Mouse (Mus musculus) erythroblast, embryonic 14.5 days (primary cell): ENCODE measurements around the gene Cldn9. TPM values are rescaled to one million over a fixed set of nuclear protein-coding genes. Genes with fewer than 3 reads are reported as not detected.

ENCODE experiments used
- H3K27me3 ChIP-seq: 2 replicates; pipeline ENCODE4 v1.6.1; 2012; ENCODE audit warnings: inconsistent platforms; ENCODE audit not compliant: control insufficient read depth
- H3K36me3 ChIP-seq: 2 replicates; pipeline ENCODE4 v1.6.1; 2012; ENCODE audit warnings: mild to moderate bottlenecking, inconsistent platforms; ENCODE audit not compliant: control insufficient read depth
- H3K4me1 ChIP-seq: 2 replicates; pipeline ENCODE4 v1.6.1; 2012; ENCODE audit warnings: inconsistent platforms; ENCODE audit not compliant: control insufficient read depth
- H3K4me3 ChIP-seq: replicated peaks from 2 replicates; pipeline ENCODE3; 2012; ENCODE audit warnings: moderate library complexity, mild to moderate bottlenecking, inconsistent platforms
- H3K9me3 ChIP-seq: 2 replicates; pipeline ENCODE4 v1.6.1; 2012; ENCODE audit warnings: low read length, inconsistent platforms, mixed read lengths; ENCODE audit not compliant: control insufficient read depth
- GATA1 ChIP-seq: IDR thresholded peaks from 2 replicates; pipeline ENCODE4 v1.6.1; 2012; ENCODE audit warnings: low read length, inconsistent platforms, mixed read lengths
- TAL1 ChIP-seq: IDR thresholded peaks from 3 replicates; pipeline ENCODE4 v1.6.1; 2012; ENCODE audit warnings: low read length, inconsistent platforms, mixed read lengths
- polyA plus RNA-seq: library from polyadenylated mRNA; stranded (reverse); fragments of >175 nt; gene quantifications from 2 replicates; pipeline ENCODE4 v1.2.3, GENCODE M21; 2012

Cldn9 gene
- polyA plus RNA-seq = not detected in 2 replicates

DNA sequence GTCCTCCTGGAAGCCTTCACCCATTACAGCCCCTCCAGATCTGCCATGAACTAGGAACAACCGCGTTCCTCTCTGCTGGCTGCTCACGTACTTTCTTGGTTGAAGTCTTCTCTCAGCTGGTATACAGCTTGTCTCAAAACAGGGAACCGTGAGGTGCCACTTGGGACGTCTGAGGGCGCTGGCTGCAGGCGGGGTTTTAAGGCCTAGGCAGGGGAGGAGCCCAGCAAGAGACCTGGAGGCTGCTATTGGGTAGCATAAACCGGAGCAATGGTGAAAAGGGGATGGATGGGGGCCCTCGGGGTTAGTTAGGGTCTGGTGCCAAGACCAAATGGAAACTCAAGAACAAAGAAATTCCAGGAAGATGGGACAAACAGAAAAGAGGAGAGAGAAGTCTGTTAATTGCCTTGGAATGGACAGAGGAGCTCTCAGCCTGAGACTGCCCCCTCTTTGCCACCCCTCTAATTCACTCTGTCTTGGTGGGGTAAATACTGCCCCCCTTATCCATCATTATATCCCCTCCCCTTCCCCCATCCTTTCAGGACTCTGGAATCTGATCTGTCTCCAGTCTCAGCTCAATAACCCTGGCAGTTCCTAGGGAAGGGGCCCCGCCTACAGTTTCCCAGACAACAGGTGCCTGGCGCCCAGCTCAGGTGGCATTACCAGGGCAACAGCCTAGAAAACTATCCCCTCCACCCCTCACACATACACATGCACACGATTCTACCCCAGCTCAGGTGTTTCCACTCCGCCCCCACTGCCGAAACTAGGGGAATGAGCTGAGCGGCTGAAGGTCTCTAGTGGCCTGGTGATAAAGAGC, at the start of gene Cldn9:
Gene Cldn9, minus strand, starts transcription at position 171 of the 817 bp plus-strand sequence.
- Histone ChIP-seq H3K9me3 (no peaks in the 10 kb centered on the region), H3K36me3 (no peaks in the 10 kb centered on the region), H3K4me1 (no peaks in the 10 kb centered on the region), H3K4me3 (no peak within 1 kb of the TSS), H3K27me3 (peaks cover 61% of the 10 kb centered on the region)
- TF ChIP-seq GATA1 (no peak), TAL1 (no peak)

- H3K36me3 ChIP-seq = peaks cover 37% of the 10 kb centered on the region
- no peaks in the 10 kb centered on the region for H3K27me3 ChIP-seq
- H3K9me3 ChIP-seq = no peaks in the 10 kb centered on the region
- H3K4me1 ChIP-seq = peaks cover 26% of the 10 kb centered on the region
- no peak overlapping the region for H3K4me3 ChIP-seq
- TF ChIP-seq GATA1 (no peak), TAL1 (no peak)
Measured at GRCm38 (mm10) chr17:23730441-23730840, 46.6 kb upstream of the Cldn9 start.

DNA sequence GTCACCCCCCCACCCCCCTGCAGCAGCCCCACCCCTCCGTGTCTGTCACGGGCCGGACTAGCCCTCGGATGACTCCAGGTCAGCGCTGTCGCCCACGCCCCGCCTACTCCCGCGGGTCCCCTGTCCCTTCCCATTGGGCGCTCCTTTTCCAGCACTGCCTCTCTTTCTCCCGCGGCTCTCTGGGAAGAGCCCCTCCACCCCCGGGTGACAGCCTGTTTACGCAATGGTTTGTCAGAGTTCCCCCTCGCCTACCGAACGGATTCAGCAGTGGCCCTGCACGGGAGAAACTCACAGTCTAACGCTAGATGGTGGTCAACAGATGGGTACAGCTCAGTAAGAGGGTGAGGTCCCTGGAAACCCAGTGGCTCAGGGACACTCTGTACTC, 42.9 kb upstream of the Cldn9 start:
- H3K36me3 ChIP-seq = peaks cover 2% of the 10 kb centered on the region

GRCm38 (mm10) chr17:23725999-23726757, 42.4 kb upstream of the Cldn9 start, which contains the start of gene Pkmyt1:
Pkmyt1 (plus strand) TSS chr17:23726336.
- Histone ChIP-seq H3K4me3 (peak within 1 kb of the TSS; percentile 90), H3K36me3 (peaks cover 2% of the 10 kb centered on the region), H3K9me3 (no peaks in the 10 kb centered on the region), H3K27me3 (no peaks in the 10 kb centered on the region; the same call in 1 of the 2 replicates), H3K4me1 (peaks cover 30% of the 10 kb centered on the region)
- no peak for TF ChIP-seq TAL1

More for the DNA sequence above, 42.9 kb upstream of the Cldn9 start:
- Histone ChIP-seq H3K27me3 (no peaks in the 10 kb centered on the region; the same call in 1 of the 2 replicates), H3K4me3 (peak overlapping the region; percentile 90), H3K4me1 (peaks cover 30% of the 10 kb centered on the region), H3K9me3 (no peaks in the 10 kb centered on the region)
- TF ChIP-seq GATA1 (no peak), TAL1 (no peak)

DNA sequence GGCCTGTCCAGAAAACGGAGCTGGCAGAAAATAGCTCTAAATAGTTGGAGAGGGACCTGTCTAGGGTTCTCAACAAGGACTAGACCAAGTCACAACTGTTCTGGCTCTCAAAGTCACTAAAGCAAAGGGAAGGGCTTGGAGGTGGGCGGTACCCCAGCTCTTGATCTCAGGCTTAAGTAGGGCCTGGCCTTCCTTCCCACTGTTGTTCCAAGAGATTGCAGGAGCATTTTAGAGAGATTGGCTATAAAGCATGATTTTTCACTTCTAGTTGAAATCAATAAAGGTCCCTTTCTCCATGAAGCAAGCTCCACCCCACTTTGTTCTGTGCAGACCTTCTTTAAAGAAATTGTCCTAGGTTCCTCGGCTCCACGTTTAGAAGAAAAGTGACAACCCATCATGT, 41.7 kb upstream of the Cldn9 start:
- no peak for TF ChIP-seq GATA1
- no peak for TF ChIP-seq TAL1
- H3K27me3 ChIP-seq = no peaks in the 10 kb centered on the region; the same call in 1 of the 2 replicates
- H3K4me3 ChIP-seq = peak overlapping the region; percentile 90
- peaks cover 2% of the 10 kb centered on the region for H3K36me3 ChIP-seq
- peaks cover 30% of the 10 kb centered on the region for H3K4me1 ChIP-seq
- H3K9me3 ChIP-seq = no peaks in the 10 kb centered on the region

DNA sequence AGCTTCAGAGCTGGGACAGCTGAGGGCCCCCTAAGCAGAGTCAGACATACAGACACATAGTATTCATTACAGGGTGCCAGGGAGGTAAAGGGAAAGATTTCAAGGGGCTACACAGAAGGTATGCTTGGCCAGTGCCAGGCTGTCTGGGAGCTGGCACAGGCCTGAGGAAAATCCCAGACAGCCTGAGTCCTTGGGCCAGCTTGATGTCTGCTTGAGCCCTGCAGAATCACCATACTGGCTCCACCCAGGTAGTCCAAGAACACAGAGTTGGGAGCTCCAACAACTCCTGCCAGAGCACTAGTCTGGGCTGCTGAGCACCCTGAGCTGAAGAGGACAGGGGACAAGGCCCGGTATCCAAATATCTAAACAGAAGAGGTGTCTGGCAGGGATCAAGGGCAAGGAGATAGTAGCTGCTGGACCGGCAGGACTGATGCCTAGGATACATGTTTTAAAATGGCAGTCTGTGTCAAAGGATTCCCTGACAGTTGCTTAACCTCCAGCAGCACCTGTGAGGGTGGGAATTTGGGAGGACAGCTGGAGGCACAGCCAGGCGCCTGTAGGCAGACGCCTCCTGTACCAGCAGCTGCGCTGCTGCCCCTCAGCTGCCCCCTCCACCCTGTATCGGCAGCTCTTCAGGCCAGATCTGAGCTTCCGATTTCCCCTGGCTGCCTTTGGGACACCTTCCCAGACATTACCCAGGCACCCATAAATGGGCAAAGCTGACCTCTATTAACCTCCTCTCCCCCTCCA, 38.7 kb upstream of the Cldn9 start, which contains the start of gene 1520401A03Rik:
Gene 1520401A03Rik, minus strand, starts transcription at position 408 of the 750 bp plus-strand sequence.
- Histone ChIP-seq H3K36me3 (no peaks in the 10 kb centered on the region), H3K4me1 (peaks cover 23% of the 10 kb centered on the region)

GRCm38 (mm10) chr17:23721886-23722285, 38.1 kb upstream of the Cldn9 start:
- no peak overlapping the region for H3K4me3 ChIP-seq
- H3K4me1 ChIP-seq = peaks cover 16% of the 10 kb centered on the region
- no peaks in the 10 kb centered on the region for H3K36me3 ChIP-seq
- peaks cover 2% of the 10 kb centered on the region; the same call in 1 of the 2 replicates for H3K27me3 ChIP-seq
- TF ChIP-seq GATA1 (no peak), TAL1 (no peak)
- no peaks in the 10 kb centered on the region for H3K9me3 ChIP-seq

More for the DNA sequence above, 38.7 kb upstream of the Cldn9 start, which contains the start of gene 1520401A03Rik:
- Histone ChIP-seq H3K9me3 (no peaks in the 10 kb centered on the region), H3K27me3 (peaks cover 2% of the 10 kb centered on the region; the same call in 1 of the 2 replicates), H3K4me3 (no peak within 1 kb of the TSS)
- TF ChIP-seq TAL1 = no peak
- no peak for TF ChIP-seq GATA1

DNA sequence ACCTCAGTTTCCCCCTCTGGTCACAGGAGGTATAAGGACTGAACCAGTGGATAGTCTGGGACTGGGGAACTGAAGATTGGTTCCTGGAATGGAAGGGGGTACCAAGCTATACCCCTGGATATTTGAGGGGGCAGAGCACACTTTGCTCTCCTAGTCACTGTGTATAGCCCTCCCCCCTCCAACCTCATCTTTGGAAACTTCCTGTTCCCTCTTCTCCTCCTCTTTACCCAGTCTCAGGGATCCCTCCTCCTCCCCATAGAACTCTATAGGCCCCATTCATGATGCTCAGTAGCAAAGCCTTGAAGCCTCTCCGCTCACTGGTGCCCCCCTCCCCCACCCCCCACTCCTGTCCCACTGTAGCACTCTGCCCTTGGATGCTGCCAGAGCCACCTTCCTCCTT, 35.6 kb upstream of the Cldn9 start:
- Histone ChIP-seq H3K9me3 (no peaks in the 10 kb centered on the region), H3K27me3 (peaks cover 2% of the 10 kb centered on the region; the same call in 1 of the 2 replicates), H3K36me3 (no peaks in the 10 kb centered on the region), H3K4me1 (no peaks in the 10 kb centered on the region), H3K4me3 (no peak overlapping the region)
- TF ChIP-seq TAL1 = no peak
- TF ChIP-seq GATA1 = no peak
